Mouse (Mus musculus) erythroblast, adult 5-6 weeks (primary cell): ENCODE data around the gene Epb41l3. TPM values are rescaled to one million over a fixed set of nuclear protein-coding genes. Genes with fewer than 3 reads are reported as not detected.
"Not testable (repeated sequence)": the region's sequence is repeated elsewhere in the genome, so short reads cannot be mapped to it uniquely, and the experiment has no call there.

Experiments used
- ATAC-seq: replicated peaks from 2 replicates; pipeline ENCODE4 v1.8.0; 2016; ENCODE audit warnings: moderate number of reproducible peaks, mild to moderate bottlenecking, moderate TSS enrichment, inconsistent platforms; ENCODE audit not compliant: poor library complexity, low FRiP score, severe bottlenecking
- total RNA-seq, 2 experiments: library from RNA; stranded (forward) in 1 of 2; stranded (reverse) in 1 of 2; fragments of 150-400 nt in 1 of 2; fragments of 200-764, 138-1000 nt in 1 of 2; gene quantifications; 2 replicates each; pipeline versions ENCODE4 v1.2.3 to v1.2.4; 2015 to 2017; ENCODE audit warnings: low replicate concordance in 2 of 2

The Epb41l3 gene
- total RNA-seq, 2 experiments from 2014 or later: 3.6 to 6.5 TPM

GRCm38 (mm10) chr17:69105035-69105798 is 29.7 kb downstream of the Epb41l3 start:
- ATAC-seq: no peak

- no peak for ATAC-seq
Observed at GRCm38 (mm10) chr17:69105799-69106401, 30.4 kb downstream of the Epb41l3 start.

- ATAC-seq: no peak
Observed at GRCm38 (mm10) chr17:69109216-69109615, 33.7 kb downstream of the Epb41l3 start.

GRCm38 (mm10) chr17:69112232-69112631 is 36.7 kb downstream of the Epb41l3 start:
- no peak for ATAC-seq

- no peak for ATAC-seq
Observed at GRCm38 (mm10) chr17:69119183-69119582, 43.7 kb downstream of the Epb41l3 start.

- no peak for ATAC-seq
Observed at GRCm38 (mm10) chr17:69120533-69121358, 45.3 kb downstream of the Epb41l3 start.

- ATAC-seq: not testable (repeated sequence)
Observed at GRCm38 (mm10) chr17:69122403-69122802, 46.9 kb downstream of the Epb41l3 start.

- ATAC-seq: no peak
Observed at GRCm38 (mm10) chr17:69127436-69127835, 52.0 kb downstream of the Epb41l3 start.

- ATAC-seq: no peak
Observed at GRCm38 (mm10) chr17:69127981-69128380, 52.5 kb downstream of the Epb41l3 start.

- ATAC-seq: no peak
Observed at GRCm38 (mm10) chr17:69129434-69129833, 54.0 kb downstream of the Epb41l3 start.

- no peak for ATAC-seq
Observed at GRCm38 (mm10) chr17:69143017-69143416, 67.5 kb downstream of the Epb41l3 start.

GRCm38 (mm10) chr17:69150826-69151225 is 75.3 kb downstream of the Epb41l3 start:
- no peak for ATAC-seq

GRCm38 (mm10) chr17:69151281-69151680 is 75.8 kb downstream of the Epb41l3 start:
- ATAC-seq: no peak

- no peak for ATAC-seq
Observed at GRCm38 (mm10) chr17:69155034-69155433, 79.6 kb downstream of the Epb41l3 start.

GRCm38 (mm10) chr17:69156522-69157100 is 81.1 kb downstream of the Epb41l3 start:
- no peak for ATAC-seq

GRCm38 (mm10) chr17:69157101-69157808 is 81.8 kb downstream of the Epb41l3 start:
- ATAC-seq: no peak

GRCm38 (mm10) chr17:69157809-69158185 is 82.3 kb downstream of the Epb41l3 start:
- ATAC-seq: no peak

GRCm38 (mm10) chr17:69158690-69159089 is 83.2 kb downstream of the Epb41l3 start:
- no peak for ATAC-seq

GRCm38 (mm10) chr17:69162731-69163130 is 87.2 kb downstream of the Epb41l3 start:
- ATAC-seq: no peak
